Mouse (Mus musculus) cortical plate, adult 2 months (tissue): ENCODE measurements around the gene Nemp2. TPM values are rescaled to one million over a fixed set of nuclear protein-coding genes. Genes with fewer than 3 reads are reported as not detected.
A peak's percentile ranks its signal among the peaks of the same experiment; 100 is the strongest.

Source experiments
- H3K27ac ChIP-seq: fragments of 200-500 bp; 2 replicates; pipeline ENCODE4 v1.5.1; 2012; ENCODE audit warnings: low read length, control low read depth, inconsistent platforms; ENCODE audit not compliant: insufficient read depth
- H3K4me1 ChIP-seq: fragments of 200-500 bp; 2 replicates; pipeline ENCODE4 v1.6.1; 2011; ENCODE audit warnings: low read length; ENCODE audit not compliant: control insufficient read depth, insufficient read depth
- H3K4me3 ChIP-seq: fragments of 200-500 bp; 2 replicates; pipeline ENCODE4 v1.5.1; 2011; ENCODE audit warnings: mild to moderate bottlenecking, low read length, control low read depth; ENCODE audit not compliant: insufficient read depth
- CTCF ChIP-seq: fragments of 200-500 bp; IDR thresholded peaks from 2 replicates; pipeline ENCODE4 v1.5.1; 2011; ENCODE audit warnings: mild to moderate bottlenecking, control low read depth, low read length; ENCODE audit not compliant: insufficient read depth; ENCODE audit errors: extremely low read depth
- POLR2A ChIP-seq: fragments of 200-500 bp; IDR thresholded peaks from 2 replicates; pipeline ENCODE4 v1.6.1; 2011; ENCODE audit warnings: mild to moderate bottlenecking, low read length, control low read depth; ENCODE audit not compliant: insufficient read depth; ENCODE audit errors: extremely low read depth
- polyA plus RNA-seq: library from polyadenylated mRNA; depleted of rRNA; stranded (reverse); fragments of >200 nt; gene quantifications from 2 replicates; pipeline ENCODE4 v1.2.3, GENCODE M21; 2012; rRNA removed

Gene Nemp2
- polyA plus RNA-seq, result 10.4 and 11.1 TPM in 2 replicates

GRCm38 (mm10) chr1:52630248-52630936 lies at the start of gene Nemp2:
Gene Nemp2 (plus strand): TSS chr1:52630703.
- TF ChIP-seq CTCF (peak; percentile 55), POLR2A (peak; percentile 54; the same call in 1 of the 2 replicates)
- peak within 1 kb of the TSS; percentile 62 for H3K27ac ChIP-seq
- peak within 1 kb of the TSS; percentile 64 for H3K4me3 ChIP-seq
- H3K4me1 ChIP-seq, result no peaks in the 10 kb centered on the region

GRCm38 (mm10) chr1:52581744-52582143 lies 48.8 kb upstream of the Nemp2 start:
- TF ChIP-seq CTCF (no peak), POLR2A (no peak)
- Histone ChIP-seq H3K27ac (no peak overlapping the region), H3K4me3 (no peak overlapping the region), H3K4me1 (peaks cover 2% of the 10 kb centered on the region)

GRCm38 (mm10) chr1:52582866-52583265 lies 47.6 kb upstream of the Nemp2 start:
- TF ChIP-seq POLR2A (no peak), CTCF (no peak)
- no peak overlapping the region for H3K4me3 ChIP-seq
- peaks cover 2% of the 10 kb centered on the region for H3K4me1 ChIP-seq
- H3K27ac ChIP-seq, result no peak overlapping the region

- Histone ChIP-seq H3K4me1 (peaks cover 5% of the 10 kb centered on the region), H3K4me3 (no peak overlapping the region), H3K27ac (no peak overlapping the region)
- TF ChIP-seq POLR2A (no peak), CTCF (no peak)
These were observed 33.4 kb upstream of the Nemp2 start for GRCm38 (mm10) chr1:52596982-52597646.

- no peak for TF ChIP-seq CTCF
- TF ChIP-seq POLR2A, result no peak
- H3K27ac ChIP-seq, result no peak overlapping the region
- H3K4me3 ChIP-seq, result no peak overlapping the region
These were observed 32.7 kb upstream of the Nemp2 start for GRCm38 (mm10) chr1:52597761-52598160.

GRCm38 (mm10) chr1:52598361-52598760 lies 32.1 kb upstream of the Nemp2 start:
- TF ChIP-seq POLR2A (no peak), CTCF (no peak)
- H3K27ac ChIP-seq, result no peak overlapping the region
- H3K4me1 ChIP-seq, result peaks cover 5% of the 10 kb centered on the region
- no peak overlapping the region for H3K4me3 ChIP-seq

More at GRCm38 (mm10) chr1:52597761-52598160, 32.7 kb upstream of the Nemp2 start:
- H3K4me1 ChIP-seq, result peaks cover 5% of the 10 kb centered on the region

- Histone ChIP-seq H3K27ac (no peak overlapping the region), H3K4me3 (no peak overlapping the region), H3K4me1 (peaks cover 5% of the 10 kb centered on the region)
- TF ChIP-seq CTCF, result no peak
- no peak for TF ChIP-seq POLR2A
These were observed 29.0 kb upstream of the Nemp2 start for GRCm38 (mm10) chr1:52601496-52601895.

GRCm38 (mm10) chr1:52607700-52608099 lies 22.8 kb upstream of the Nemp2 start:
- Histone ChIP-seq H3K4me1 (no peaks in the 10 kb centered on the region), H3K27ac (no peak overlapping the region), H3K4me3 (no peak overlapping the region)
- TF ChIP-seq CTCF, result no peak
- TF ChIP-seq POLR2A, result no peak

GRCm38 (mm10) chr1:52608486-52608885 lies 22.0 kb upstream of the Nemp2 start:
- Histone ChIP-seq H3K4me3 (no peak overlapping the region), H3K27ac (no peak overlapping the region), H3K4me1 (no peaks in the 10 kb centered on the region)
- TF ChIP-seq POLR2A, result no peak

GRCm38 (mm10) chr1:52618217-52618616 lies 12.3 kb upstream of the Nemp2 start:
- H3K27ac ChIP-seq, result no peak overlapping the region
- TF ChIP-seq POLR2A, result no peak
- no peak for TF ChIP-seq CTCF
- H3K4me3 ChIP-seq, result no peak overlapping the region
- H3K4me1 ChIP-seq, result no peaks in the 10 kb centered on the region
